27 mouse cellular contexts compared by ENCODE assay signal in genomic region chr13:102521427-102521826, GRCm38 (mm10).
DNase-seq lines count a peak whose midpoint lies in the region; ATAC-seq and TF ChIP-seq lines count a peak whose summit lies in the region.
"Had no signal": no experiment of that assay in that cellular context is flagged by ENCODE, and none has a peak within 500 bp of the region (broad histone marks: within the 10 kb centered on the region; RNA-seq: fewer than 3 reads in every experiment).

No protein-coding gene starts in this region.

- peaks cover 15% of the 10 kb centered on the region; the same call in 1 of the 2 replicates for H3K4me1 ChIP-seq in heart, embryonic 10.5 days
- H3K4me1 ChIP-seq in heart, postnatal 0 days (ENCODE audit: control insufficient read depth, insufficient read depth): 0 out of 2 replicates have a peak, but pooled peaks cover 14% of the 10 kb centered on the region
- H3K4me1 ChIP-seq in limb, embryonic 12.5 days (replicated peaks): peaks cover 10% of the 10 kb centered on the region
- H3K4me1 ChIP-seq: embryonic facial prominence, embryonic 12.5 days; forebrain, embryonic 15.5 days; hindbrain, embryonic 12.5 days; liver, embryonic 15.5 days; midbrain, embryonic 13.5 days; neural tube, embryonic 15.5 days had no signal

- DNase-seq in heart, embryonic 10.5 days (ENCODE audit: low spot score): no peak
- no peak for DNase-seq in heart, postnatal 14 days
- DNase-seq in heart, postnatal 0 days (ENCODE audit: low spot score): no peak
- DNase-seq in heart, postnatal 10 days: no peak
- DNase-seq in brain, embryonic 14.5 days (ENCODE audit: low read depth): peak; percentile 40
- DNase-seq in thymus, postnatal 4 days: no peak
- DNase-seq: adrenal gland, postnatal 36 days; cerebellum, adult 8-10 months; cerebellum, postnatal 36 days; heart, postnatal 36 days; kidney, adult 8-10 months; kidney, postnatal 4 days; lung, embryonic 14.5 days; lung, postnatal 36 days; retina, postnatal 1 day; right cerebral cortex, postnatal 14 days had no signal

- intact Hi-C loops in heart, postnatal 14 days (cut with DNase I): loop anchor here (10.0 kb wide), 1 partner anchor 123 kb away; no protein-coding TSS in a partner anchor
- intact Hi-C loops in heart, postnatal 10 days (cut with DNase I): loop anchor here (10.0 kb wide), 1 partner anchor 123 kb away; no protein-coding TSS in a partner anchor

- H3K27ac ChIP-seq in heart, embryonic 10.5 days: peak overlapping the region; percentile 25; the same call in 1 of the 2 replicates
- H3K27ac ChIP-seq in heart, postnatal 0 days (ENCODE audit: low read depth): peak overlapping the region; percentile 12; the same call in 1 of the 2 replicates
- H3K27ac ChIP-seq in limb, embryonic 12.5 days: no peak overlapping the region
- H3K27ac ChIP-seq: embryonic facial prominence, embryonic 12.5 days; forebrain, embryonic 10.5 days; forebrain, embryonic 15.5 days; hindbrain, embryonic 12.5 days; kidney, postnatal 0 days; liver, embryonic 15.5 days; midbrain, embryonic 13.5 days; neural tube, embryonic 15.5 days had no signal

- no peak for ATAC-seq in heart, postnatal 0 days (ENCODE audit: insufficient read depth, low read depth)
- ATAC-seq in limb, embryonic 12.5 days (ENCODE audit: insufficient number of reproducible peaks, insufficient read depth, low FRiP score, low TSS enrichment, low read depth): peak; percentile 59; the same call in 1 of the 2 replicates
- ATAC-seq: forebrain, embryonic 15.5 days; intestine, embryonic 16.5 days; midbrain, embryonic 13.5 days; Patski had no signal

- H3K27me3 ChIP-seq in heart, embryonic 10.5 days (ENCODE audit: insufficient read depth, poor library complexity, severe bottlenecking): no peaks in the 10 kb centered on the region
- H3K27me3 ChIP-seq in heart, postnatal 0 days (ENCODE audit: control insufficient read depth, insufficient read depth, low read length): no peaks in the 10 kb centered on the region
- H3K27me3 ChIP-seq in limb, embryonic 12.5 days: peaks cover 12% of the 10 kb centered on the region
- H3K27me3 ChIP-seq: embryonic facial prominence, embryonic 12.5 days; forebrain, embryonic 15.5 days; hindbrain, embryonic 12.5 days; liver, embryonic 15.5 days; midbrain, embryonic 13.5 days; neural tube, embryonic 15.5 days; Patski had no signal

- no peaks in the 10 kb centered on the region for H3K36me3 ChIP-seq in heart, embryonic 10.5 days
- no peaks in the 10 kb centered on the region for H3K36me3 ChIP-seq in heart, postnatal 0 days (replicated peaks; ENCODE audit: control insufficient read depth, insufficient read depth, low read length)
- no peaks in the 10 kb centered on the region for H3K36me3 ChIP-seq in limb, embryonic 12.5 days
- H3K36me3 ChIP-seq: embryonic facial prominence, embryonic 12.5 days; forebrain, embryonic 10.5 days; forebrain, embryonic 15.5 days; hindbrain, embryonic 12.5 days; liver, embryonic 15.5 days; midbrain, embryonic 13.5 days; neural tube, embryonic 15.5 days had no signal

- H3K4me2 ChIP-seq in heart, postnatal 0 days (ENCODE audit: low read depth, low read length): no peak overlapping the region
- no peak overlapping the region for H3K4me2 ChIP-seq in limb, embryonic 12.5 days
- H3K4me2 ChIP-seq: embryonic facial prominence, embryonic 12.5 days; forebrain, embryonic 15.5 days; hindbrain, embryonic 12.5 days; liver, embryonic 15.5 days; lung, embryonic 14.5 days; midbrain, embryonic 13.5 days; neural tube, embryonic 15.5 days had no signal

- H3K9me3 ChIP-seq in heart, embryonic 10.5 days: no peaks in the 10 kb centered on the region
- no peaks in the 10 kb centered on the region for H3K9me3 ChIP-seq in heart, postnatal 0 days (replicated peaks; ENCODE audit: control insufficient read depth, low read length)
- no peaks in the 10 kb centered on the region for H3K9me3 ChIP-seq in limb, embryonic 12.5 days
- H3K9me3 ChIP-seq: embryonic facial prominence, embryonic 12.5 days; forebrain, embryonic 10.5 days; forebrain, embryonic 15.5 days; hindbrain, embryonic 12.5 days; liver, embryonic 15.5 days; midbrain, embryonic 13.5 days; neural tube, embryonic 15.5 days had no signal

- TF ChIP-seq CTCF in heart, postnatal 0 days (IDR thresholded peaks at IDR 0.05; ENCODE audit: low read depth): no peak
- TF ChIP-seq CTCF in brain, embryonic 14.5 days (IDR thresholded peaks at IDR 0.05; ENCODE audit: borderline replicate concordance, extremely low read depth, insufficient read depth, insufficient read length): no peak

- no peak overlapping the region for H3K4me3 ChIP-seq in heart, embryonic 10.5 days
- no peak overlapping the region for H3K4me3 ChIP-seq in heart, postnatal 0 days (ENCODE audit: low read depth, low read length)
- H3K4me3 ChIP-seq in limb, embryonic 12.5 days (replicated peaks): no peak overlapping the region
- H3K4me3 ChIP-seq: embryonic facial prominence, embryonic 12.5 days; forebrain, embryonic 10.5 days; forebrain, embryonic 15.5 days; hindbrain, embryonic 12.5 days; liver, embryonic 15.5 days; midbrain, embryonic 13.5 days; neural tube, embryonic 15.5 days had no signal

- TF ChIP-seq EP300 in heart, postnatal 0 days (IDR thresholded peaks at IDR 0.05; ENCODE audit: low read depth): no peak

- 52% methylated on average over 1 of the region's 1 CpGs for WGBS in heart, embryonic 10.5 days
- WGBS in heart, postnatal 0 days: 38% methylated on average over 1 of the region's 1 CpGs
- 3% methylated on average over 1 of the region's 1 CpGs for WGBS in limb, embryonic 12.5 days

- TF ChIP-seq POLR2A in brain, embryonic 14.5 days (IDR thresholded peaks at IDR 0.05; ENCODE audit: borderline replicate concordance, extremely low read depth, insufficient read depth, insufficient read length, poor library complexity, severe bottlenecking): no peak

- no peak overlapping the region for H3K9ac ChIP-seq in heart, postnatal 0 days (replicated peaks; ENCODE audit: low read depth, low read length)
- no peak overlapping the region for H3K9ac ChIP-seq in limb, embryonic 12.5 days (replicated peaks)
- H3K9ac ChIP-seq: embryonic facial prominence, embryonic 12.5 days; forebrain, embryonic 15.5 days; hindbrain, embryonic 12.5 days; liver, embryonic 15.5 days; lung, embryonic 14.5 days; midbrain, embryonic 13.5 days; neural tube, embryonic 15.5 days had no signal
